Mouse (Mus musculus) neural tube, embryonic 15.5 days (tissue): Measurements from ENCODE around the gene Hoxd12. TPM values are rescaled to one million over a fixed set of nuclear protein-coding genes. Genes with fewer than 3 reads are reported as not detected.

Source experiments
- ATAC-seq: fragments of 200-750 bp; cut with Nextera tagmentation; 2 replicates; pipeline ENCODE4 v1.8.0; 2017; ENCODE audit warnings: mild to moderate bottlenecking, moderate TSS enrichment, moderate library complexity; ENCODE audit not compliant: low FRiP score
- H3K27ac ChIP-seq: fragments of 300-500 bp; sonication (generic); replicated peaks from 2 replicates; pipeline ENCODE4 v1.5.1; 2015; ENCODE audit warnings: mild to moderate bottlenecking, inconsistent platforms
- H3K27me3 ChIP-seq: fragments of 300-500 bp; sonication (generic); replicated peaks from 2 replicates; pipeline ENCODE4 v1.6.1; 2015; ENCODE audit warnings: inconsistent platforms
- H3K36me3 ChIP-seq: fragments of 300-500 bp; sonication (generic); 2 replicates; pipeline ENCODE4 v1.6.1; 2015; ENCODE audit warnings: inconsistent platforms
- H3K4me1 ChIP-seq: fragments of 300-500 bp; sonication (generic); 2 replicates; pipeline ENCODE4 v1.6.1; 2015; ENCODE audit warnings: inconsistent platforms
- H3K4me2 ChIP-seq: fragments of 300-500 bp; sonication (generic); 2 replicates; pipeline ENCODE4 v1.6.1; 2015; ENCODE audit warnings: inconsistent platforms, mild to moderate bottlenecking, moderate library complexity
- H3K4me3 ChIP-seq: fragments of 300-500 bp; sonication (generic); replicated peaks from 2 replicates; pipeline ENCODE4 v1.5.1; 2015; ENCODE audit warnings: mild to moderate bottlenecking, inconsistent platforms
- H3K9ac ChIP-seq: fragments of 300-500 bp; sonication (generic); replicated peaks from 2 replicates; pipeline ENCODE4 v1.6.1; 2015; ENCODE audit warnings: mild to moderate bottlenecking, inconsistent platforms
- H3K9me3 ChIP-seq: fragments of 300-500 bp; sonication (generic); replicated peaks from 2 replicates; pipeline ENCODE4 v1.6.1; 2016; ENCODE audit warnings: inconsistent platforms
- WGBS: fragments of 180-500 bp; shearing (Covaris S2); methylation state at CpG from one replicate; pipeline ENCODE4 v1.1.7; 2015; ENCODE audit warnings: mixed read lengths; 5-methylcytosine and 5-hydroxymethylcytosine counted together
- polyA plus RNA-seq: library from polyadenylated mRNA; unstranded; fragments of >200 nt; fragmentation: Nextera tagmentation; extraction: Ambion mirVana; gene quantifications from 2 replicates; pipeline ENCODE4 v1.2.1, GENCODE M21; 2015

Gene Hoxd12
- polyA plus RNA-seq, 1 experiment from 2014 or later, result 0.38 TPM

DNA sequence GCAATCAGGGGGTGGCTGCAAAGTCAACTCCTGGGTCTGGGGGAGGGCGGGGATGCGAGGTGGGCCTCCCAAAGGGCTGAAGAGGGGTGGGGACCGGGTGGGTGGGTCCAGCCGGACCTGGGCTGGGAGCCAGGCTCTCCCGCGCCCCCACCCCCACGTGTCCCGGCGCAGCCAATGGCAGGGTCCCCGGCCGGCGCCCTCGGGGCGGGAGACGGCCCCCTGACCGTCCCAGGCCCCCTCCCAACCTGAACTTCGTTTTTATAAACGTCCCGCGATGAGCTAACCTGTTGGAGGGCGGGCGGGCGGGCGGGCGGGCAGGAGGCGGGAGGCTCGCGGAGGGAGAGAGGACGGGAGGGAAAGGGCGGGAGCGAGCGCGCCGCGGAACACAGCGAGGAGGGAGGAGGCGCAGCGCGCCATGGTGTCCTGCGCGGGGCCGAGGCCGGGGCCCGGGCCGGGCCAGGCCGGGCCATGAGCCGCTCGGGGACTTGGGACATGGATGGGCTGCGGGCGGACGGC, 6.9 kb upstream of the Hoxd12 start, which contains the start of gene Hoxd13:
Hoxd13 (plus strand) TSS at position 469 of the 516 bp plus-strand sequence.
- H3K27me3 ChIP-seq, result peaks cover 91% of the 10 kb centered on the region
- H3K27ac ChIP-seq, result no peak within 1 kb of the TSS
- no peaks in the 10 kb centered on the region for H3K9me3 ChIP-seq
- peak within 1 kb of the TSS; percentile 33 for H3K4me3 ChIP-seq
- peak within 1 kb of the TSS; percentile 56 for H3K4me2 ChIP-seq
- peaks cover 17% of the 10 kb centered on the region for H3K4me1 ChIP-seq
- no peak within 1 kb of the TSS for H3K9ac ChIP-seq
- no peaks in the 10 kb centered on the region for H3K36me3 ChIP-seq
- WGBS, result under 1% methylated on average over 32 of the region's 51 CpGs
- ATAC-seq, result 0 out of 2 replicates have a peak, but pooled peaks have one; percentile 43

DNA sequence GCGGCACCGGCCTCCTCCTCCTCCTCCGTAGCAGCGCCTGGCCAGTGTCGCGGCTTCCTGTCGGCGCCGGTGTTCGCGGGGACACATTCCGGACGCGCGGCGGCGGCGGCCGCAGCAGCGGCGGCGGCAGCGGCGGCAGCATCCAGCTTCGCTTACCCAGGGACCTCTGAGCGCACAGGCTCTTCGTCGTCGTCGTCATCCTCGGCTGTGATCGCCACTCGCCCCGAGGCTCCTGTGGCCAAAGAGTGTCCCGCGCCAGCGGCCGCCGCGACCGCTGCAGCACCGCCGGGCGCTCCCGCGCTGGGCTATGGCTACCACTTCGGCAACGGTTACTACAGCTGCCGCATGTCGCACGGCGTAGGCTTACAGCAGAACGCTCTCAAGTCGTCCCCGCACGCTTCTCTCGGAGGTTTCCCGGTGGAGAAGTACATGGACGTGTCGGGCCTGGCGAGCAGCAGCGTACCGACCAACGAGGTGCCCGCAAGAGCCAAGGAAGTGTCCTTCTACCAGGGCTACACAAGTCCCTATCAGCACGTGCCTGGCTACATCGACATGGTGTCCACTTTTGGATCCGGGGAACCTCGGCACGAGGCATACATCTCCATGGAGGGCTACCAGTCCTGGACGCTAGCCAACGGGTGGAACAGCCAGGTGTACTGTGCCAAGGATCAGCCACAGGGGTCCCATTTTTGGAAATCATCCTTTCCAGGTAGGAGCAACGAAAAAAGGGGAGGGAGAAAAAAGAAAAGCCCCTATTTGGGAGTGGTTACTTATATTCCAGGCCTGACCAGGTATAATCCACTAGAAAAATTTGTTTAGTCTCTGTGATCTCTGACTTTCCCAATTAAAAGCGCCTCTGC, 6.2 kb upstream of the Hoxd12 start:
- WGBS, result under 1% methylated on average over 50 of the region's 74 CpGs
- H3K4me1 ChIP-seq, result peaks cover 18% of the 10 kb centered on the region
- no peak overlapping the region for H3K27ac ChIP-seq
- no peaks in the 10 kb centered on the region for H3K9me3 ChIP-seq
- no peaks in the 10 kb centered on the region for H3K36me3 ChIP-seq
- peak overlapping the region; percentile 33 for H3K4me3 ChIP-seq
- no peak; the same call in 1 of the 2 replicates for ATAC-seq
- H3K27me3 ChIP-seq, result peaks cover 92% of the 10 kb centered on the region
- H3K9ac ChIP-seq, result no peak overlapping the region
- H3K4me2 ChIP-seq, result peak overlapping the region; percentile 56

DNA sequence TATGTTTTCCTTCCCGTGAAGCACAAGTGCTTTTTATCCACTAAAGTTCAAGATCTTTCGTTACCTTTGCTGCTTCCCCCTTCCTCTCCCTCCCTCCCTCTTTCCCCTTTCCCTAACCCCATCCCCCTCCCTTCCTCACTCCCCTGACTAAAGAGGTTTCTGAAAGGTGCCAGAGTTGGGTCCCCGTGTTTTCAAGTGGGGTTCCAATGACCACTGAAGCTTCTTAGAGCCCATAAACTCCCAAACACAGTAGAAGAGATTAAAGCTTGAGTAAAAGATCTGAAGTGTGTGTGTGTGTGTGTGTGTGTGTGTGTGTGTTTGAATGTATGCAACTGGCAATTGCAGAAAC, 5.6 kb upstream of the Hoxd12 start:
- 0 out of 2 replicates have a peak overlapping the region, but pooled peaks have one; percentile 33 for H3K4me3 ChIP-seq
- 1% methylated on average over 3 of the region's 3 CpGs for whole genome bisulfite sequencing
- no peak overlapping the region for H3K27ac ChIP-seq
- no peaks in the 10 kb centered on the region for H3K36me3 ChIP-seq
- H3K9ac ChIP-seq, result no peak overlapping the region
- H3K27me3 ChIP-seq, result peaks cover 92% of the 10 kb centered on the region
- no peak overlapping the region for H3K4me2 ChIP-seq
- H3K4me1 ChIP-seq, result peaks cover 18% of the 10 kb centered on the region
- no peaks in the 10 kb centered on the region for H3K9me3 ChIP-seq
- ATAC-seq, result no peak

DNA sequence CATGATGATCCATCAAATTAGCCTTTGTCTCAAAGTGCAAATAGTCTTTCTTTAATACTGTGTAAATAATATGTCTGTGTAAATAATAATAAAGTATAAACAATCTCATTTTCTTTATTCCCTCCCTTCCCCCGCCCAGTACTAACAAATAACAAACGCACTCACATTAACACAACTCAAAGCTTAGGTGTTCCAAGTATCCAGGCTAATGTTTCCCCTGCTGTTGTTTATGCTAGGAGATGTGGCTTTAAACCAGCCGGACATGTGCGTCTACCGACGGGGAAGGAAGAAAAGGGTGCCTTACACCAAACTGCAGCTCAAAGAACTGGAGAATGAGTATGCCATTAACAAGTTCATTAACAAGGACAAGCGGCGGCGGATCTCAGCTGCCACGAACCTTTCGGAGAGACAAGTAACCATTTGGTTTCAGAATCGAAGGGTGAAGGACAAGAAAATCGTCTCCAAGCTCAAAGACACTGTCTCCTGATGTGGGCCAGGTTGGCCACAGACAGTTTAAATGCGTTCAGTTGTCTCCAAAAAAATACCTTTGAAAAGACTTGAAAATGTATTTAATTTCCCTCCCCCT, 5.1 kb upstream of the Hoxd12 start:
- 3% methylated on average over 14 of the region's 14 CpGs for WGBS
- Histone ChIP-seq H3K9me3 (no peaks in the 10 kb centered on the region), H3K4me2 (no peak overlapping the region), H3K36me3 (no peaks in the 10 kb centered on the region), H3K9ac (no peak overlapping the region), H3K4me3 (no peak overlapping the region), H3K27me3 (peaks cover 92% of the 10 kb centered on the region), H3K27ac (no peak overlapping the region), H3K4me1 (peaks cover 18% of the 10 kb centered on the region)
- ATAC-seq, result no peak

DNA sequence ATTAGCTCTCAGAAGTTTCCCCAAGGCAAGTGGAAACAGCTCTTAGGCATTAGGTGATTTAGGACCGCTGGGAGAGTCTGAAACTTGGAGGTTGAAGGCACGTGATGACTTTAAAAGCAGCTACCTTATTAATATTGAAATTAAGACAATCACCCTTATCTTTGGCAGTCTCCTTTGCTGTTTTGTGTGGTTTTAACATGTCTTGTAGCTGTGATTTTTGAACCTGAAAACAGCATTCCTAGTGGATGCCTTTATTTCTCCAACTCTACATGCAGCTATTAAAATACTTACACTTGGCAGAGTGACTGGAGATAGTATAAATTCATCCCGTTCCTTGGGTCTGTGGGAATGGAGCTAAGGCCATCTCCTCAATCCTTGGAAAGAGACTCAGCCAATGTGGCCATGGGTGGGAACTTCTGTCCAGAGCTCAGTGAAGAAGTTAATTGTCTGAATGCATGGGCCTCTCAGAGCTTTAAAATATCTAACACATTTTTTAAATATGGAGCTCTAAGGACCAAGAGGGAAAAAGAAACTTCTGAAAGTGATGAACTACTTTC, 4.1 kb upstream of the Hoxd12 start:
- H3K9ac ChIP-seq, result no peak overlapping the region
- H3K9me3 ChIP-seq, result no peaks in the 10 kb centered on the region
- H3K36me3 ChIP-seq, result no peaks in the 10 kb centered on the region
- no peak overlapping the region for H3K4me3 ChIP-seq
- peaks cover 25% of the 10 kb centered on the region for H3K4me1 ChIP-seq
- peaks cover 93% of the 10 kb centered on the region for H3K27me3 ChIP-seq
- ATAC-seq, result no peak
- WGBS, result 11% methylated on average over 3 of the region's 3 CpGs
- no peak overlapping the region for H3K27ac ChIP-seq
- H3K4me2 ChIP-seq, result no peak overlapping the region

DNA sequence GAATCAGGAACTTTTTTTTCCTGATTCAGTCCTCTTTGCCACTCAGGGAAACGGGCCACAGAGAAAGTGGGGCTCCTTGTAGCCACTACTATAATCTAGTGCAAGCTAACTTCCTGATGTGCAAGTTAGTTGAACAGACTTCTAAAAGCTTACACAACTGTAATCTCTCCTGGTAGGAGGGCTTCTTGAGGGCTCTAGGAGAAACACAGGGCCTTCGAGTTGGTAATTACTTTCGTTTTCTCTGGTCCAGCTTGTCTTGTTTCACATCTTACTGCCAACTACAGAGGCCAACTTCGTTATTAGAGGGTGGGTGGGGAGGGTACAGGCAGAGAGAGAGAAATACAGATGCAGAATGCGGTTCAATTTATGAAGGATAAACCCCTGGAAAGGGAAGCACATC, 3.0 kb upstream of the Hoxd12 start:
- ATAC-seq, result no peak
- Histone ChIP-seq H3K27me3 (peaks cover 95% of the 10 kb centered on the region), H3K4me2 (no peak overlapping the region), H3K4me3 (no peak overlapping the region), H3K9ac (no peak overlapping the region), H3K9me3 (no peaks in the 10 kb centered on the region), H3K4me1 (peaks cover 25% of the 10 kb centered on the region), H3K36me3 (no peaks in the 10 kb centered on the region), H3K27ac (no peak overlapping the region)
- WGBS, result 13% methylated on average over 5 of the region's 5 CpGs

DNA sequence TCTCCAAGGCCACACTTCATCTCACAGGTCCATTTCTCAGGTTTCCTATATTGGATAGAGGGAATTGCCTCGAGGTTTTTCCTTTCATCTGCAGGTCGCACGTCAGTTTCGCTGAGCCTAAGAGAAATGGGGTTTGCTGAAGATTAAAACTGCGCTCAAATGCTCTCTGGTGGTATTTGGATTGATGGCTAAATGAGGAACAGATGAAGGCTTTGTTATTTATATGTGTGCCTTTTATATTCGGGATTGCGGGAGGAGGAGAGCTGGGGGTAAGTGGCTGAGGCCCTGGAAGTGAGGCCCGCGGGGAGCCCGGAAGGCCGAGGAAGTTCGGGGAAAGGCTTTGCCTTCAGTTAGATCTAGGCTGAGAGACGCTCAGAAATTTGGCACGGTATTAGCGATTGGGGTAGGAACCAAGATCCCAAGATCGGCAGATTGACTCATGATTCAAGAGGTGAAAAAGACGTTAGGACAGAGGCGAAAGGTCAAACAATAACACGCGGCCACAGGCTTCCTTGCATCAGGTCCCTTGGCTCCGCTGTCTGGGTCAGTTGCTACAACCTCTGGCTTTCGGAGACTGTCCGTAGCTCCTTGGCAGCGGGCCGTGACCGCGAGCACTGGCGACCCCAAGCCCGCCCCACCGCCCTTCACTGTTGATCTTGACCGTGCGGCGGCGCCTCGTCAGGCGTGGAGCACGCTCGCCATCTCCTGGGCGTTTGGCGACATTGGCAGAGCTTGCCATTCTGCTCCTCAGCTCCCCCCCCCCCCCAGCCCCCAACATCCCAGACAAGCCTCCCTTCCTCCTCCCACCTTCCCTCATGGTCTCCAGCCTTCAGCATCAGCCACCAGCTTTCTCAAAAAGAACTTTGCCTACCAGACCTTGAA, 2.1 kb upstream of the Hoxd12 start:
- H3K9me3 ChIP-seq, result no peaks in the 10 kb centered on the region
- H3K27ac ChIP-seq, result no peak overlapping the region
- no peaks in the 10 kb centered on the region for H3K36me3 ChIP-seq
- WGBS, result 4% methylated on average over 40 of the region's 40 CpGs
- peak overlapping the region; percentile 52 for H3K4me2 ChIP-seq
- ATAC-seq, result peak; percentile 51; the same call in 1 of the 2 replicates
- peaks cover 95% of the 10 kb centered on the region for H3K27me3 ChIP-seq
- H3K4me3 ChIP-seq, result peak overlapping the region; percentile 24
- no peak overlapping the region for H3K9ac ChIP-seq
- peaks cover 23% of the 10 kb centered on the region for H3K4me1 ChIP-seq

DNA sequence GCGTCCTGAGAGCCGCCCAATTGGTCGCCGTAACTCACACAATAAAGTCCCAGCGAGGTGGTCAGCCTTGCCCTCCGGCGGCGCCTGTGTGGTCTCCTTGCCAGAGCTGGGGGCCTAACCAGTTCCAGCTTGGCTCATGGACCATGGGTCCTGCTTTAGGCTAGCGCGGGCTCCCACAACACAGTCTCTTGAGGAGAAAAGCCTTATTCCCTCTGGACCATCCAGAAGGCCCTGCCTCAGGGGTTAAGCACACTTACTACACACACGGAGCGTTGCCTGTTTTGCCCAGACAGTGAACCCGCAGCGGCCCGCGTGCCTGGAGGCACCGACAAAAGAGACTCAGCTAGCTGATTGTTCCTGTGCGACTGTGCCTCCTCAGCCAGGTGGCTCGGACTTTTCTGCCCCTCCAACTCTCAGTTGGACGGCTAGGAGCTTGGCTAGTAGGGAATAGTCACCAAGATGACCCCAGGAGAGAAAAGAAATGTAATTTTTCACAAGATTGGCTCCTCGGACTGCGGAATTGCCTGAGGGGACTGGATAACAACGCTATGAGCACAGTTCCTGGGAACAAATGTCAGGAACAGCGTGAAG, 883 bp upstream of the Hoxd12 start:
- ATAC-seq, result no peak
- no peak overlapping the region for H3K9ac ChIP-seq
- H3K27ac ChIP-seq, result no peak overlapping the region
- H3K4me3 ChIP-seq, result no peak overlapping the region
- no peaks in the 10 kb centered on the region for H3K36me3 ChIP-seq
- peaks cover 94% of the 10 kb centered on the region for H3K27me3 ChIP-seq
- 3% methylated on average over 24 of the region's 24 CpGs for WGBS
- no peaks in the 10 kb centered on the region for H3K9me3 ChIP-seq
- H3K4me2 ChIP-seq, result no peak overlapping the region
- H3K4me1 ChIP-seq, result peaks cover 14% of the 10 kb centered on the region

DNA sequence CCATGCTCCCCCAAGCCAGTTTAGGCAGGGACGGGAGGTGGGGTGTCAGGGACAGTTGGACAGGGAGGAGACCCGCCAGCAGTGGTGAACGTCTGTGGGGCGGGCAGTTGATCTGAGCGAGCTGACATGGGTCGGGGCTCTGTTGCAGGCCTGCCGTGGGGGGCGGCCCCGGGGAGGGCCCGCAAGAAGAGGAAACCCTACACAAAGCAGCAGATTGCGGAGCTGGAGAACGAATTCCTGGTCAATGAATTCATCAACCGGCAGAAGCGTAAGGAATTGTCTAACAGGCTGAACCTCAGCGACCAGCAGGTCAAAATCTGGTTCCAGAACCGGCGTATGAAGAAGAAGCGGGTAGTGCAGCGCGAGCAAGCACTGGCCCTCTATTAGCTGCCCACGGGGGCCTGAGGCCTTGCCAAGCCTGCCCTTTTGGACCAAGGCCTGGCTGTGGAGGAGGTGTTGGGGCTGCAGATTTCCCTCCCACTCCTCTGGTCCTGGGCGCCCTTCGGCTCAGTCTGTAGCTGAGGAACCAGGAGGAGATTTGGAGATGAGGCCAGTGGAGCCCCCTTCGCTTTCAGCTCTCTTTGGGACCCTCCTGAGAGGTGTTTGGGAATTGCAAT, 961 bp downstream of the Hoxd12 start:
- 9% methylated on average over 24 of the region's 24 CpGs for WGBS
- Histone ChIP-seq H3K4me3 (no peak overlapping the region), H3K9ac (no peak overlapping the region), H3K36me3 (no peaks in the 10 kb centered on the region), H3K4me1 (peaks cover 14% of the 10 kb centered on the region), H3K27me3 (peaks cover 98% of the 10 kb centered on the region), H3K27ac (no peak overlapping the region), H3K4me2 (no peak overlapping the region), H3K9me3 (no peaks in the 10 kb centered on the region)
- ATAC-seq, result no peak

DNA sequence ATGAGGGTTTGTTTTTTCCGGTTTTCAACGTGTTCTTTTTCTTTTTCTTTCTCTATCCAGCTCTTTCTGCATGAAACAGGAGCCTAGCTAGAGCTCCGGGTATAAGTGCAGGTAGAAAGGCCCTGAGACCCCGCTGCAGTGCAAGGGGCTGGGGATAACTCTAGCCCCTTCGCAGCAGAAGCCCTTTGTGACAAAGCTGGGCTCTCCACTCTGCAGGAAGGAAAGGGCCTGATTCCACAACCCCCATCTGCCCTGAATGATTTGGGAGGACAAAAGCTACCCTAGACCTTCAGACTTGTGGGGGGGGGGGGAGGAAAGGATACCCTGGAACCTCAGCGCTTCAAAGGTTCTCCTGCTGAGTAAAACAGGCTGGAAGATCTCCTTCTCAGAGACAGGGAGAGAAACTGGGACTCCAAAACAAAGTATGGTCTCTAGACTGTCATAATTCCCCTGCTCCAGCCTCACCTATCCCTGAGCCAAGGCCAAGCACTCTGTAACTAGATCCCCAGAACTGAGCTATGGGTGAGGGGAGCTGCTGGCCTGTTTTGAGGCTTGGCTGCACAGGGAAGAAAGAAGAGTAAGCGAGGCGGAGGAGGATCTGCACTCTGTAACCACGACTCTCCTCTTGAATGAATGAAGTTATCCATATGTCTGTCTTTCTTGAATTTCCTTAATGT, 1.7 kb downstream of the Hoxd12 start:
- Histone ChIP-seq H3K9ac (no peak overlapping the region), H3K9me3 (no peaks in the 10 kb centered on the region), H3K4me2 (no peak overlapping the region), H3K4me3 (no peak overlapping the region), H3K27me3 (peaks cover 99% of the 10 kb centered on the region), H3K4me1 (peaks cover 16% of the 10 kb centered on the region), H3K27ac (no peak overlapping the region), H3K36me3 (no peaks in the 10 kb centered on the region)
- WGBS, result 11% methylated on average over 9 of the region's 9 CpGs
- ATAC-seq, result no peak
